Mouse (Mus musculus): ENCODE measurements around the gene Sec1.

Gene Sec1

GRCm38 (mm10) chr7:45693921-45694591 is at the start of gene Sec1:
TSS of gene Sec1 (minus strand) at chr7:45694402.
- no peak for DNase-seq (ENCODE audit: extremely low read depth, low read depth, low spot score)

GRCm38 (mm10) chr7:45742338-45742737 is 48.1 kb upstream of the Sec1 start:
- no peak for DNase-seq (ENCODE audit: extremely low read depth, low read depth, low spot score)

GRCm38 (mm10) chr7:45741777-45742176 is 47.6 kb upstream of the Sec1 start:
- DNase-seq (ENCODE audit: extremely low read depth, low read depth, low spot score), result no peak

- DNase-seq (ENCODE audit: extremely low read depth, low read depth, low spot score), result no peak
Measured at GRCm38 (mm10) chr7:45741308-45741707, 47.1 kb upstream of the Sec1 start.

- no peak for DNase-seq (ENCODE audit: extremely low read depth, low read depth, low spot score)
Measured at GRCm38 (mm10) chr7:45739820-45740219, 45.6 kb upstream of the Sec1 start.

GRCm38 (mm10) chr7:45739162-45739763 is 45.1 kb upstream of the Sec1 start:
- no peak for DNase-seq (ENCODE audit: extremely low read depth, low read depth, low spot score)

- no peak for DNase-seq (ENCODE audit: extremely low read depth, low read depth, low spot score)
Measured at GRCm38 (mm10) chr7:45733477-45733876, 39.3 kb upstream of the Sec1 start.

- no peak for DNase-seq (ENCODE audit: extremely low read depth, low read depth, low spot score)
Measured at GRCm38 (mm10) chr7:45730727-45731431, 36.7 kb upstream of the Sec1 start.

- no peak for DNase-seq (ENCODE audit: extremely low read depth, low read depth, low spot score)
Measured at GRCm38 (mm10) chr7:45727625-45728024, 33.4 kb upstream of the Sec1 start.

GRCm38 (mm10) chr7:45726419-45726818 is 32.2 kb upstream of the Sec1 start:
- no peak for DNase-seq (ENCODE audit: extremely low read depth, low read depth, low spot score)

GRCm38 (mm10) chr7:45725713-45726112 is 31.5 kb upstream of the Sec1 start, which contains the start of gene Spaca4:
TSS of gene Spaca4 (minus strand) at chr7:45725813.
- no peak for DNase-seq (ENCODE audit: extremely low read depth, low read depth, low spot score)

GRCm38 (mm10) chr7:45725151-45725550 is 30.9 kb upstream of the Sec1 start:
- no peak for DNase-seq (ENCODE audit: extremely low read depth, low read depth, low spot score)

- no peak for DNase-seq (ENCODE audit: extremely low read depth, low read depth, low spot score)
Measured at GRCm38 (mm10) chr7:45723781-45724180, 29.6 kb upstream of the Sec1 start.

GRCm38 (mm10) chr7:45723301-45723700 is 29.1 kb upstream of the Sec1 start:
- no peak for DNase-seq (ENCODE audit: extremely low read depth, low read depth, low spot score)

GRCm38 (mm10) chr7:45722348-45722713 is 28.1 kb upstream of the Sec1 start:
- DNase-seq (ENCODE audit: extremely low read depth, low read depth, low spot score), result no peak

- DNase-seq (ENCODE audit: extremely low read depth, low read depth, low spot score), result no peak
Measured at GRCm38 (mm10) chr7:45721642-45722347, 27.6 kb upstream of the Sec1 start.

GRCm38 (mm10) chr7:45721234-45721571 is 27.0 kb upstream of the Sec1 start:
- DNase-seq (ENCODE audit: extremely low read depth, low read depth, low spot score), result no peak

GRCm38 (mm10) chr7:45720413-45721233 is 26.4 kb upstream of the Sec1 start, which contains the start of gene Fam83e:
TSS of gene Fam83e (plus strand) at chr7:45721212.
- DNase-seq (ENCODE audit: extremely low read depth, low read depth, low spot score), result no peak

- no peak for DNase-seq (ENCODE audit: extremely low read depth, low read depth, low spot score)
Measured at GRCm38 (mm10) chr7:45719738-45720412, 25.7 kb upstream of the Sec1 start.

GRCm38 (mm10) chr7:45719180-45719579 is 25.0 kb upstream of the Sec1 start:
- no peak for DNase-seq (ENCODE audit: extremely low read depth, low read depth, low spot score)
